Mouse (Mus musculus): ENCODE measurements at regions not wholly inside any gene's neighbourhood (a gene's known extent, or its start where the extent isn't known, plus 50 kb on each side); places are given as distances from the start of the nearest gene placed in this dataset.

GRCm38 (mm10) chr2:45316945-45317565 lies 199.9 kb upstream of the Zeb2 start:
- TF ChIP-seq MAX (IDR thresholded peaks at IDR 0.05; ENCODE audit: low read depth) (no peak), POLR2A (IDR thresholded peaks at IDR 0.05; ENCODE audit: insufficient read length, low read depth) (no peak), CEBPB (IDR thresholded peaks at IDR 0.05; ENCODE audit: insufficient read depth, poor library complexity, severe bottlenecking) (no peak), MYOD1 (IDR thresholded peaks at IDR 0.05; ENCODE audit: control insufficient read depth in 1 of 3, insufficient read length in 2 of 3, low read depth in 2 of 3) (no peak), TCF12 (IDR thresholded peaks at IDR 0.05; ENCODE audit: insufficient read depth, poor library complexity, severe bottlenecking) (no peak), POLR2AphosphoS2 (IDR thresholded peaks at IDR 0.05; ENCODE audit: insufficient read length, low read depth) (no peak), MYOG (IDR thresholded peaks at IDR 0.05; ENCODE audit: control insufficient read depth in 1 of 3, insufficient read depth in 1 of 3, insufficient read length in 2 of 3, low read depth in 2 of 3) (no peak)
